7 mouse cellular contexts compared by ENCODE assay signal in the genomic region with DNA sequence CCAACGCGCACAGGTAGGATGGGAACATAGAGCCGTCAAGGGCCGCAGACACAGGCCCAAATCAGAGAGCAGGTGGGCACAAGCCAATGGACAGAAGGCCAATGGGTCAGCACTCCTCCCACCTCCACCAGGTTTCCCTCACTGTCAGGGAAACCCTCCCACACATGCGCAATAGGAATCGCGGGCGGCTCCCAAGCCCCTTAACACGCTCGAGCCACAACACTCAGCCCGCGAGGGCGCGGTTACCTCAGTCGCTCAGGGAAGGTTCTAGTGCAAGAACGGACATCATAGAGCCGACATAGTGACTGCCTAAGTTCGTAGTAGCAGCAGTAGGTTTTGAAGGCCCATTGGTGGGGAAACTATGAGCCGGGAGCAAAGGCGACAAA. TPM values are rescaled to one million over a fixed set of nuclear protein-coding genes. Genes with fewer than 3 reads are reported as not detected.
DNase-seq lines count a peak whose midpoint lies in the region; ATAC-seq lines count a peak whose summit lies in the region.

No protein-coding gene starts in this region.

- DNase-seq in adrenal gland, postnatal 14 days: peak; percentile 87
- peak; percentile 83 for DNase-seq in embryo, embryonic 10 days (ENCODE audit: low spot score)
- DNase-seq in gastrocnemius, adult 8-10 months (ENCODE audit: low spot score in 2 of 2): peak; percentile 38 to 55
- DNase-seq in hindlimb bud, embryonic 11.5 days (ENCODE audit: extremely low spot score, low read depth, low spot score): peak; percentile 41
- DNase-seq in left cerebral cortex, adult 8-10 months (ENCODE audit: low spot score in 2 of 2): peak; percentile 59 to 60
- DNase-seq in right cerebral cortex, postnatal 36 days (ENCODE audit: low spot score in 2 of 2): peak; percentile 55 to 56

- peak; percentile 45 for ATAC-seq in megakaryocyte, adult 5-6 weeks (ENCODE audit: poor library complexity, severe bottlenecking)

RNA-seq across cellular contexts. Expression of gene Slc35a5, which starts 0.4 kb away (rescaled TPM):
- total RNA-seq in adrenal gland, postnatal 14 days (2021): 28.4 and 29.1 TPM in 2 replicates
- total RNA-seq in gastrocnemius, adult 8-10 months (2022): 1 to 10 TPM; 4.0 to 5.5 (median 4.6) TPM
- 10 to 100 TPM; 47.0 to 60.6 (median 52.4) TPM for total RNA-seq in left cerebral cortex, adult 8-10 months (2022)
- total RNA-seq in megakaryocyte, adult 5-6 weeks (2015): 42.4 and 45.9 TPM in 2 replicates
- 30.9 and 42.2 TPM in 2 replicates for total RNA-seq in megakaryocyte, adult 5-6 weeks (2017)

RNA-seq across cellular contexts. Expression of gene Atg3, which starts 0.5 kb away (rescaled TPM):
- 55.1 and 55.5 TPM in 2 replicates for total RNA-seq in adrenal gland, postnatal 14 days (2021)
- total RNA-seq in gastrocnemius, adult 8-10 months (2022): 10 to 100 TPM; 20.5 to 23.3 (median 21.9) TPM
- 10 to 100 TPM; 42.9 to 46.0 (median 45.4) TPM for total RNA-seq in left cerebral cortex, adult 8-10 months (2022)
- total RNA-seq in megakaryocyte, adult 5-6 weeks (2015): 117 and 132 TPM in 2 replicates
- 92.7 and 98.2 TPM in 2 replicates for total RNA-seq in megakaryocyte, adult 5-6 weeks (2017)

Comparison
In these comparisons a context has a peak if more than half of its experiments do, and no peak if none do; other contexts are left out.
1. Peak in every context shown above with its lines: DNase-seq and ATAC-seq.